Mouse (Mus musculus) heart, embryonic 16.5 days (tissue): ENCODE results near the gene Pip5kl1. TPM values are rescaled to one million over a fixed set of nuclear protein-coding genes. Genes with fewer than 3 reads are reported as not detected.

ENCODE experiments used
- ATAC-seq: fragments of 200-750 bp; cut with Nextera tagmentation; replicated peaks from 2 replicates; pipeline ENCODE4 v1.8.0; 2017; ENCODE audit warnings: moderate number of reproducible peaks; ENCODE audit not compliant: insufficient read depth, low FRiP score; ENCODE audit errors: extremely low read depth
- H3K27ac ChIP-seq: fragments of 300-500 bp; sonication (generic); 2 replicates; pipeline ENCODE4 v1.5.1; 2014; ENCODE audit warnings: mild to moderate bottlenecking, low read length, control low read depth, moderate library complexity
- H3K27me3 ChIP-seq: fragments of 300-500 bp; sonication (generic); 2 replicates; pipeline ENCODE4 v1.6.1; 2014; ENCODE audit warnings: low read length, mixed read lengths; ENCODE audit not compliant: control insufficient read depth, insufficient read depth
- H3K36me3 ChIP-seq: fragments of 300-500 bp; sonication (generic); 2 replicates; pipeline ENCODE4 v1.6.1; 2014; ENCODE audit not compliant: control insufficient read depth, insufficient read depth
- H3K4me1 ChIP-seq: fragments of 300-500 bp; sonication (generic); 2 replicates; pipeline ENCODE4 v1.6.1; 2014; ENCODE audit warnings: low read length, mixed read lengths; ENCODE audit not compliant: control insufficient read depth, insufficient read depth
- H3K4me2 ChIP-seq: fragments of 300-500 bp; sonication (generic); 2 replicates; pipeline ENCODE4 v1.6.1; 2014; ENCODE audit warnings: low read depth, mild to moderate bottlenecking, control low read depth, low read length
- H3K4me3 ChIP-seq: fragments of 300-500 bp; sonication (generic); 2 replicates; pipeline ENCODE4 v1.5.1; 2014; ENCODE audit warnings: mild to moderate bottlenecking, control low read depth, low read length
- H3K9ac ChIP-seq: fragments of 300-500 bp; sonication (generic); 2 replicates; pipeline ENCODE4 v1.6.1; 2014; ENCODE audit warnings: low read length, control low read depth
- H3K9me3 ChIP-seq: fragments of 300-500 bp; sonication (generic); replicated peaks from 2 replicates; pipeline ENCODE4 v1.6.1; 2016; ENCODE audit warnings: low read length; ENCODE audit not compliant: control insufficient read depth
- WGBS: fragments of 180-500 bp; shearing (Covaris S2); extraction: QIAGEN DNeasy Blood & Tissue Kit; methylation state at CpG from one replicate; pipeline ENCODE4 v1.1.7; 2014; 5-methylcytosine and 5-hydroxymethylcytosine counted together
- polyA plus RNA-seq: library from polyadenylated mRNA; unstranded; fragments of >200 nt; fragmentation: Nextera tagmentation; extraction: Ambion mirVana; gene quantifications from 2 replicates; pipeline ENCODE4 v1.2.1, GENCODE M21; 2015

Gene Pip5kl1
- polyA plus RNA-seq, 1 experiment from 2014 or later: 0.16 TPM

GRCm38 (mm10) chr2:32556019-32556418 lies 18.6 kb upstream of the Pip5kl1 start:
- H3K27ac ChIP-seq: 0 out of 2 replicates have a peak overlapping the region, but pooled peaks have one; percentile 21
- no peak overlapping the region for H3K4me2 ChIP-seq
- no peaks in the 10 kb centered on the region for H3K27me3 ChIP-seq
- ATAC-seq: no peak
- H3K9ac ChIP-seq: peak overlapping the region; percentile 3; the same call in 1 of the 2 replicates
- WGBS: 70% methylated on average over 7 of the region's 7 CpGs
- peaks cover 2% of the 10 kb centered on the region; the same call in 1 of the 2 replicates for H3K4me1 ChIP-seq
- H3K36me3 ChIP-seq: 0 out of 2 replicates have a peak, but pooled peaks cover 2% of the 10 kb centered on the region
- H3K9me3 ChIP-seq: no peaks in the 10 kb centered on the region
- no peak overlapping the region for H3K4me3 ChIP-seq

- no peak overlapping the region for H3K27ac ChIP-seq
- H3K4me3 ChIP-seq: no peak overlapping the region
- peaks cover 2% of the 10 kb centered on the region; the same call in 1 of the 2 replicates for H3K4me1 ChIP-seq
- 64% methylated on average over 5 of the region's 5 CpGs for WGBS
- no peak for ATAC-seq
- no peaks in the 10 kb centered on the region for H3K9me3 ChIP-seq
- H3K27me3 ChIP-seq: no peaks in the 10 kb centered on the region
- no peak overlapping the region for H3K9ac ChIP-seq
- no peak overlapping the region for H3K4me2 ChIP-seq
- peaks cover 5% of the 10 kb centered on the region; the same call in 1 of the 2 replicates for H3K36me3 ChIP-seq
Observed at GRCm38 (mm10) chr2:32559570-32559969, 15.0 kb upstream of the Pip5kl1 start.

GRCm38 (mm10) chr2:32566536-32567063 lies 8.0 kb upstream of the Pip5kl1 start:
- H3K27me3 ChIP-seq: no peaks in the 10 kb centered on the region
- peaks cover 15% of the 10 kb centered on the region for H3K4me1 ChIP-seq
- H3K9me3 ChIP-seq: no peaks in the 10 kb centered on the region
- ATAC-seq: no peak
- WGBS: 37% methylated on average over 4 of the region's 4 CpGs
- peak overlapping the region; percentile 33; the same call in 1 of the 2 replicates for H3K27ac ChIP-seq
- peak overlapping the region; percentile 44 for H3K9ac ChIP-seq
- H3K36me3 ChIP-seq: peaks cover 9% of the 10 kb centered on the region
- no peak overlapping the region for H3K4me2 ChIP-seq
- H3K4me3 ChIP-seq: no peak overlapping the region

- Histone ChIP-seq H3K4me2 (no peak overlapping the region), H3K9ac (no peak overlapping the region), H3K9me3 (no peaks in the 10 kb centered on the region), H3K4me1 (peaks cover 20% of the 10 kb centered on the region), H3K36me3 (peaks cover 14% of the 10 kb centered on the region), H3K27me3 (no peaks in the 10 kb centered on the region), H3K27ac (no peak overlapping the region), H3K4me3 (no peak overlapping the region)
- ATAC-seq: no peak
- WGBS: 45% methylated on average over 5 of the region's 5 CpGs
Observed at GRCm38 (mm10) chr2:32568149-32568548, 6.4 kb upstream of the Pip5kl1 start.

GRCm38 (mm10) chr2:32568941-32569340 lies 5.7 kb upstream of the Pip5kl1 start:
- H3K9ac ChIP-seq: no peak overlapping the region
- H3K27me3 ChIP-seq: no peaks in the 10 kb centered on the region
- no peak for ATAC-seq
- H3K36me3 ChIP-seq: peaks cover 13% of the 10 kb centered on the region
- H3K9me3 ChIP-seq: no peaks in the 10 kb centered on the region
- H3K27ac ChIP-seq: no peak overlapping the region
- H3K4me1 ChIP-seq: peaks cover 20% of the 10 kb centered on the region
- WGBS: 79% methylated on average over 3 of the region's 3 CpGs
- no peak overlapping the region for H3K4me2 ChIP-seq
- H3K4me3 ChIP-seq: no peak overlapping the region

GRCm38 (mm10) chr2:32570698-32571494 lies 3.7 kb upstream of the Pip5kl1 start, which contains the start of gene Dpm2:
Gene Dpm2, plus strand, starts transcription at chr2:32570858.
- H3K27ac ChIP-seq: peak within 1 kb of the TSS; percentile 55
- H3K4me1 ChIP-seq: peaks cover 27% of the 10 kb centered on the region
- peak within 1 kb of the TSS; percentile 95 for H3K4me2 ChIP-seq
- peaks cover 11% of the 10 kb centered on the region for H3K36me3 ChIP-seq
- peak within 1 kb of the TSS; percentile 88 for H3K9ac ChIP-seq
- WGBS: 1% methylated on average over 36 of the region's 36 CpGs
- H3K9me3 ChIP-seq: no peaks in the 10 kb centered on the region
- peak within 1 kb of the TSS; percentile 89 for H3K4me3 ChIP-seq
- peak; percentile 77 for ATAC-seq
- peaks cover 4% of the 10 kb centered on the region for H3K27me3 ChIP-seq

GRCm38 (mm10) chr2:32572196-32572595 lies 2.4 kb upstream of the Pip5kl1 start:
- H3K4me1 ChIP-seq: peaks cover 24% of the 10 kb centered on the region
- WGBS: 90% methylated on average over 11 of the region's 11 CpGs

GRCm38 (mm10) chr2:32574901-32575585 lies 446 bp downstream of the Pip5kl1 start:
- Histone ChIP-seq H3K4me1 (peaks cover 19% of the 10 kb centered on the region), H3K27ac (no peak overlapping the region), H3K27me3 (peaks cover 25% of the 10 kb centered on the region), H3K36me3 (peaks cover 7% of the 10 kb centered on the region; the same call in 1 of the 2 replicates), H3K9me3 (no peaks in the 10 kb centered on the region), H3K4me2 (peak overlapping the region; percentile 62), H3K9ac (peak overlapping the region; percentile 37; the same call in 1 of the 2 replicates), H3K4me3 (peak overlapping the region; percentile 37)
- no peak for ATAC-seq
- WGBS: 4% methylated on average over 26 of the region's 26 CpGs

More at GRCm38 (mm10) chr2:32572196-32572595, 2.4 kb upstream of the Pip5kl1 start:
- H3K9me3 ChIP-seq: no peaks in the 10 kb centered on the region
- ATAC-seq: no peak
- H3K27ac ChIP-seq: no peak overlapping the region
- peaks cover 10% of the 10 kb centered on the region for H3K27me3 ChIP-seq
- H3K9ac ChIP-seq: no peak overlapping the region
- no peak overlapping the region for H3K4me3 ChIP-seq
- peaks cover 11% of the 10 kb centered on the region for H3K36me3 ChIP-seq
- no peak overlapping the region for H3K4me2 ChIP-seq
